In the genomic region with DNA sequence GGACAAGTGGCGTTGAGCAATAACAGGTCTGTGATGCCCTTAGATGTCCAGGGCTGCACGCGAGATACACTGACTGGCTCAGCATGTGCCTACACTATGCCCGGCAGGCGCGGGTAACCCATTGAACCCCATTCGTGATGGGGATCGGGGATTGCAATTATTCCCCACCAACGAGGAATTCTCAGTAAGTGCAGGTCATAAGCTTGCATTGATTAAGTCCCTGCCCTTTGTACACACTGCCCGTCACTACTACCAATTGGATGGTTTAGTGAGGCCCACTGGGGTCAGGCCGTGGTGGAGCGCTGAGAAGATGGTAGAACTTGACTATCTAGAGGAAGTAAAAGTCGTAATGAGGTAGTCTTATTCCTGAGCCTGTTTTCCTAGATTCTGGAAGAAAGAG, we compare ENCODE assay signal across 22 mouse cellular contexts.
DNase-seq lines count a peak whose midpoint lies in the region; ATAC-seq lines count a peak whose summit lies in the region.
"Had no signal": no experiment of that assay in that cellular context is flagged by ENCODE, and none has a peak within 500 bp of the region (broad histone marks: within the 10 kb centered on the region; RNA-seq: fewer than 3 reads in every experiment).

No protein-coding gene starts in this region.

- ATAC-seq in granulocyte monocyte progenitor cell, adult 5-6 weeks (replicated peaks; ENCODE audit: poor library complexity, severe bottlenecking) = 0 out of 2 replicates have a peak, but pooled peaks have one; percentile 35
- ATAC-seq: forebrain, embryonic 14.5 days; forebrain, postnatal 0 days; Patski had no signal

- DNase-seq in adrenal gland, adult 2 months = peak; percentile 1
- no peak for DNase-seq in adrenal gland, adult (ENCODE audit: inconsistent age in 2 of 2, low spot score in 1 of 2)
- peak; percentile 2 for DNase-seq in mesoderm, embryonic 11.5 days (ENCODE audit: low read depth, low spot score)
- DNase-seq in frontal cortex, postnatal 14 days (ENCODE audit: low spot score in 2 of 2) = no peak
- DNase-seq in frontal cortex, postnatal 25 days (ENCODE audit: low spot score in 2 of 2) = no peak
- no peak for DNase-seq in urinary bladder, adult 18-20 months (ENCODE audit: low spot score in 2 of 2)
- DNase-seq: adrenal gland, postnatal 10 days; adrenal gland, postnatal 36 days; B cell, adult 2 months; cerebellum, adult 18-20 months; cerebellum, adult 9-10 months; cerebellum, postnatal 14 days; forebrain, postnatal 0 days; gastrocnemius, adult 2 months; gastrocnemius, postnatal 14 days; heart, adult 2 months; heart, postnatal 14 days; heart, postnatal 4 days; kidney, adult 18-20 months had no signal

Comparison
In these comparisons a context has a peak if more than half of its experiments do, and no peak if none do; other contexts are left out.
1. DNase-seq: peak in adrenal gland, adult 2 months (single experiment) and mesoderm, embryonic 11.5 days (single experiment); none in adrenal gland, adult (0 of 2), frontal cortex, postnatal 14 days (0 of 2), frontal cortex, postnatal 25 days (0 of 2) and urinary bladder, adult 18-20 months (0 of 2).